Mouse (Mus musculus): ENCODE measurements around the gene Spcs2.

The Spcs2 gene

DNA sequence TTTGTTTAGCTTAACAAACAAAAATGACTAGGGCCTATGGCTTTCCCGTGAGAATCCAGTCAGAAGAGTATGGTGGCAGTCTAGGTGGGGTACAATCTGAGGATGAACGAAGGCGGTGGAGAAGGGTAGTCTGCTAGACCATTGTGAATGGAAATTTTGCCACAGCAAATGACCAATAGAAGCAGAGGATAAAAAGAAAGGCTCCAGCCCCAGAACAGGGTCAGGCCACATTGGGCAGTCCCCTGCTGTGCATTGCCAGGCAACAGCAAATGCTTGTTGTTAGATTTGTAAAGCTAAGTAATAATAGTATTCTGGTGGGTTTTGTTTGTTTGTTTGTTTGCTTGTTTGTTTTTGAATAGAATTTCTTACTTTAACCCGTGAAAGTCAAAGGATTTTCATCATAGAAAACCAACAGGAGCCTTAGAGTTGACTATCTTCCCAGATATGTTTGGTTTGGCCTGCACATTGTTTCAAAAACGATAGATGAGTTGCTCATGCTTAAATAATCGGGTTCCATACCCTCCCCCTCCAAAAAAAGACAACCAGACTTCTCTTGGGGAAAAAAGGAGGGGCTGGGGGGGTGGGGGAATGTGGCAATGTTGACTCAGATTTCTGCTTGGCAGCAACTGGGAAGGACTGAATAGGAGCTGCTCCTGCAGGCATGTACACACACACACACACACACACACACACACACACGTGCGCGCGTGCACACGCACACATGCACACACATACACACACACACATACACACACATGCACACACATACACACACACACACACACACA is 1.2 kb upstream of the Spcs2 start:
- no peak for DNase-seq

DNA sequence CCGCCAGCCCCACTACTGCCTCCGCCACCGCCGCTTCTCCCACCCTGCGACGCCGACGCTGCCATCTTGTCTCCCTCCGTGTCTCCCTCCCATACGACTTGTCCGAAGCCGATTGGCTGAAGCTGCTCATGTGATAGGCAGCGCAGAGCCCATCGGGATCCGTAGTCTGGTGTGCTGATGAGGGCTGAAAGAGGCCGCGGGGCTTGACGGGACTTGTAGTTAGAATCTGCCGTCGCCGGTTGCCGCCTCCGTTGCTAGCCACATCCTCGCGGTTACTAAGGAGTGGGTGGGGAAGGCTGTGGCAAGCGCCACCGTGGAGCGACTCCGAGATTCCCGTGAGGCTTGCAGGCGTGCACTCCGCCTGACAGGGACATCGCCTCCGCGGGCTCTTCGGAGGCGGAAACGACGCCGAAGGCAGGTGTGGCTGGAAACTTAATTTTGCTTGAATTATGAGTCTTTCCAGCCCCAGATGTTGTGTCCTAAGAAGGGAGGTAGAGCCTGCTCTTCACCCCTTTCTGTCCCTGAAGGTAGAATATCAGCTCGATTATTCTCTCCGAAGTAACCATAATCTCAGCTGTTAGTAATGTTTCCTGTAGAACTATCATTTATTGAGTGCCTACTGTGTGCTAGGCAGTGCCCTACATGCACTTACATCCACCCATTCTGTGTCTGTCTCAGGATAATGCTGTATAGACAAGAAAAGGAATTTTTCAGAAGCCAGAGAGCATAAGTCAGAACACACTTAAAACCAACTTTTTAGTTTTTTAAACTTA is 4.3 kb downstream of the Spcs2 start, which contains the start of gene Xrra1:
Gene Xrra1 (plus strand): TSS at position 304 of the 773 bp plus-strand sequence.
- DNase-seq: peak; percentile 95

DNA sequence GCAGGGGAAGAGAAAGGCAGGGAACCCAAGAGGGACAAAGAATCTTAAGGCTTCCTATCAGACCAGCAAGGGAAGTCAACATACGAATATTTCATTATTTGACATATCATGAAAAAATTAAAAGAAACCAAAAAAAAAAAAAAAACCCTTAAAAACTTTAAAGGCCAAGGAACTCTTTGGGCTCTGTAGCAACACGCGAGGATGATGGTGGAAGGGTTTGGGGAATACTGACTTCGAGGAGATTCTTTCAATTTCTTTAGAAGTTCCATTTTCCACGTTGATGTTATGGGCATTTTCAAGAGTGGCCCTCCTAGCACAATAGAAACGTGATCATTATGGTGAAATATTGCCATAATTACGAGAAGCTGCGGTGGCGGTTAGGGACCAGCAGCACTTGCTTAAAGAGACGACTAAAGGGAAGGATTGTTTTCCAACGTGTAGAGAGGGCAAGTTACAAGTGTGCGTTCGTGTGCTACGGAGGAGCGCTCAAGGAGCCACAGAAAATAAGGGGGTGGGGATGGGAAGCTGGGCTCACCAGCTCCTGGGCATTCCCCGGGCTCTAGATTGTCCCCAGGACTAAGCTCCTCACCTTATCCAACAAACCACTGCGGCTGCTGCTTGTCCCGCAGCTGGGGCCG is 5.0 kb downstream of the Spcs2 start:
- DNase-seq: no peak

DNA sequence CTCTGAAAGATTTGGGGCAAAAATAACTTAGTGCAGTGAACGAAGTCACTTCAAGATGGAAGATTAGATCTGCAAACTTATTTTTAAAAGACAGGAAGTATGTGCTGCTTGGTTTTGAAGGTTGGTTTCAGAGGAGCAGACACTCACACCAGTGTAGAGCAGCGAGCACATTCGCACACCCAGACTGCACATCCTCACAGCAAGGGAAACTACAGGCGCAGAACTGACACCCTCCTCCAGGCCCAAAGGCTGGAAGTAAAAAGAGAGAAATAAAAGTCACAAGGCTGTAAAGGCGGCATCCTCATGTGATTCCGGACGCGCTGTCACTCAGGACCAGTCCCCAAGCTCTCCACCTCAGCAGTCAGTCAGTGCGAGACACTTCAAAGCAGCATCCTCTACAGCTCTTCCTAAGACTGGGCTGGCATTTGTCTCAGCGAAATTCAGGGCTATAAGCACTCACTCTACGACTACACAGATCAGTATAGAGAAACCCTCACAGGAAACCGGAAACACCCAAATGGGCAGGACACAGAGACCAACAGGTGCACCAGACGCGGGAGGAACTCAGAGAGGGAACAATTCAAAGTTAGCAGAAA is 6.9 kb downstream of the Spcs2 start:
- DNase-seq: peak; percentile 68

DNA sequence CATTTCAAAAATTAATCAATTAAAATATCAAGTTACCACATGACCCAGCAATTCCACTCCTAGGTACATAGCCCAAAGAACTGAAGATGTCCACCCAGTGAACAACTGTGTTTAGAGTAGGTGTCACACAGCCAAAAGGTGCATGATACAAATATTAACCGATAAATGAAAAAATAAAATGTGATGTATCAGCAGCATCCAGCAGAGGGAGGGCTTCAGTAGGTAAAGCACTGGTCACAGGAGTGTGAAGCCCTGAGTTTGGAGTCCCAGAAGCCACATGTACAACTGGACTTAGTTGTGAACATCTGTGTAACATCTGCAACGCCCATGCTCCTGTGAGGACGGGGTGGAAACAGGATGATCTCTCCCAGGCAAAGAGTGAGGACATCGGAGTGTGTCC is 9.0 kb downstream of the Spcs2 start:
- no peak for DNase-seq

DNA sequence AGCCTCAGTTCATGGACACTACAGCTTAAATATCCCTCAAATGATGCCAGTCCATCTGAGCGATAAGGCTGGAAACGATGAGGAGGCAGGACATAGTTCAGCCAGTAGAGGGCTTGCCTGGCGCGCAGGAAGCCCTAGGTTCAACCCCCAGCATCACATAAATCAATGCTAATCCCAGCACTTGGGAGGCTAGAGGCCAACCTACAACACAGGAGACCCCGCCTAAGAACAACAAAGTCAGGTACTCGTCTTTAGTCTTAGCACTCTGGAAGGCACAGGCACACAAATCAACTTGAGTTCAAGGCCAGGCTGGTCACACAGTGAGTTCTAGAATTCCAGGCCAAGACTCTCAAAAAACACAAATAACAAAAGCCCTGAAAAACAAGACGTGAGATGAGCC is 9.9 kb downstream of the Spcs2 start:
- no peak for DNase-seq

DNA sequence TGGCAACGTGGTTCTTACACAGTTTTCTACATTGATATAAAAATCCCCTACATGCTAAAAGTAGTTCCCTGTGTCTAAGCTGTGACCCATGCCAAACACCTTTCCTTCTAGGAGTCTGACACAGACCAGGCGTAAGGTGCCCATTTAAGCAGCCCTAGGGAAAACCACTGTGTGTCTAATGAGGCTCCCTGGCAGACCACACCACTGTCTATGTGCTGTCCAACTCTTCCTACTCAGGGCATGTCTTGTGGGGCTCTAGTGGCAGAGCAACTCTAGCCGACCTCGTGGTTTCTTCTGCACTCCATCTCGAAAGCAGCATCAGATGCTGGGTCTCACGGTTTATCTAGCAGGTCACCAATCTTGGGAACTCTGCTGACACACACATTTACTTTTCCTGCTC is 11.6 kb downstream of the Spcs2 start:
- no peak for DNase-seq

DNA sequence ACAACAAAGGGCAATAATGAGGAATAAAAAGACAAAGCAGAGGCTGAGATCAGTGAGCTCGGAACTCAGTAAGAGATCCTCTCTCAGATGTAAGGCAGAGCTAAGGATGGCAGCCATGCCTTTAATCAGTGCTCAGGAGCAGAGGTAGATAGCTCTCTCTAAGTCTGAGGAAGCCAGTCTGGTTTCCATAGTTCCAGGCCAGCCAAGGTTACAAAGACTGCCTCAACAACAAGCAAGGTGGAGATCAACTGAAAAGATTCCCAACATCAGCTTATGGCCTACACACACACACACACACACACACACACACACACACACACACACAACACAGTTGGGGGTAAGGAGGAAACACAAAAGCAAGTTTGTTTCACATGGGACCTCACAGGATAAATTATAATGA is 12.1 kb downstream of the Spcs2 start:
- DNase-seq: no peak

DNA sequence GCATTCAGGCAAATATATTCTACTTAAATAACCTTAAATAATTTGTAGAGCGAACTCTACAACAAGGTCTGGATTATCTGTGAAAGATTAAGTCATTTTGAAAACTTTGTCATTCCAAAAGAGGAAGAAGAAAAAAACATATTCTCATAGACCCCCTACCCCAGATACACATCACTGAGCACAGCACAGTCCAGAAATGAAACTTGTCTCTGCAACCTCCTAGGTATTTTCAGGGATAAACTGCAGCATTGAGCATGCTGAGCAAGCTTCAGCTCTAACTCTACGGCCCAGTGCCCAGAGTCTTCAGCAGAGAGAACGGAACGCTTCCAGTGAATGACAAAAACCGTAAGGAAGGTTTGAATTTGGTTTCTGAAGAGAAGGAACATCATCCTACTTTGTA is 12.7 kb downstream of the Spcs2 start:
- DNase-seq: no peak

DNA sequence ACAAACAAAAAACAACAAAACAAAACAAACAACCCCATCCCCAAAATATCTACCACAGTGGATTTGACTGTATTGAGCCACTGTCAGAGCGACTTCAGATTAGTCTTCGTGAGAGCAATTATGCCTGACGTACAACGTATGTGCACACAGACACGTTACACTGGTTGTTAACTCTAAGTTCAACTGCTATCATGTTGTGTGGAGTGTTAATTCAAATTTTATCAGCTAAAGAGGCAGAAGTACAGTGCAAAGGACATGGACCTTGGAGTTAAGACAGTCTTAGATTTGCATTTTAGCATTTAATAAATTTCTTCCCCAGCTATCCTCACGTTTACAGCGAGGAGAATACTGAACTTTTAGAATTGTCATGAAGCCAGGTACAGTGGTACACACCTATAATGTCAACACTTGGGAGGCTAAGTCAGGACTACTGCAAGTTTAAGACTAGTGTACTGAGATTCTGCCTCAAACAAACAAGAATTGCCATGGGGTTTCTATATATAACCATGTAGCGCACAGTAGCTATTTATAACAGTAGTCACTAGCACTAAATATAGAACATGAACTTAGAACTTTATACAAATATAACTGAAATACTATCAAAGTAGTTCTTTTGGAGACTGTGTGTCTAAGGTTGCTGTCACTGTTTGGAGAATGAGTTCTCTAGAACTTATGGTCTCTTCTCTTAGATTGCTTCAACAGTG is 17.6 kb downstream of the Spcs2 start:
- no peak for DNase-seq

DNA sequence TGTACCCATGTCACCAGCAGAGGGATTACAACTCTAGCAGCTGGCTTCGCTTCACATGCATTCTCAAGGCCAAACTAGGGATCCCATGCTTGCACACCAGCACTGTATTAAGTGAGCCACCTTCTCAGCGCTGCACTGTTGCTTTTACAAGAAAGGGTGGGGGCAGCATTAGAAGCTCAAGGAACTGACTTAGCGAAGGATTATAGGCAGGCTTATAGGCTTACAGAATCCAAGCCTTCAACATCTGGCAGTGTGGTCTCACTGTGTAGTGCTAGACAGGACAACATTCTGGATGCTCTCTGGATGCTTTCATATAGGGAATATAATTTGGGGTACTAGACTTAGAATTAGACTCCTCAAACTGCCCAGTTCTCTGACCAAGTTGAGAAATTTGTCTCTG is 25.0 kb downstream of the Spcs2 start:
- no peak for DNase-seq

DNA sequence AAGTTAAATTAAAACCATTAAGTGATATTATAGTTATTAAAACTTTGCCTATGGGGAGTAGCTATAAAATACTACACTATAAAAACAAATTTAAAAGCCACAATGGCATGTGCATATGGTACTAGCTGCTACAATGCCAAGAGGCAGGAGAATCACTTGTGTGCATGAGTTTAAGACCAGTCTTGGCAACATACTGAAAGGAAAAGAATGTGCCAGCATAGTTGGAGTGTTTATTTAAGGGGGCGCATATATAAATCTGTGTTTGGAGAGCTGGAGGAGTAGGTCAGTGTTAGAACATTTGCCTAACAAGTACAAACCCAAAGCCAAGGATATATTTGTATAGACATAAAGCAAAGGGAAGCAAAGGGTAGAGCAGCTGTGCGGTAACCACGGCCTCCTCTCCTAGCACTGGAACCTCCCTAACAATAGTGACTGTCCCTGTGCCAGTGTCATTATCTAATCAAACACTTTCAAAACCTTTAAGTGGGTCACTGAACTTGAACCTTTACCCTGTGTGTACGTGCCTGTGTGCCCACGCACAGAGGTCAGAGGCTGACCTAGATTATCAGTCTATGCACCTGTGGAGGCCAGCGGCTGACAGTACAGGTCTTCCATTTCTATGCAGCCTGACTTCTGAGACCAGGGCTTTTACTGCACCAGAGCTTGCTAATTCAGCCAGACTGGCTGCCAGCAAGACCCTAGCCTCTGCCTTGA is 25.7 kb downstream of the Spcs2 start:
- DNase-seq: no peak

DNA sequence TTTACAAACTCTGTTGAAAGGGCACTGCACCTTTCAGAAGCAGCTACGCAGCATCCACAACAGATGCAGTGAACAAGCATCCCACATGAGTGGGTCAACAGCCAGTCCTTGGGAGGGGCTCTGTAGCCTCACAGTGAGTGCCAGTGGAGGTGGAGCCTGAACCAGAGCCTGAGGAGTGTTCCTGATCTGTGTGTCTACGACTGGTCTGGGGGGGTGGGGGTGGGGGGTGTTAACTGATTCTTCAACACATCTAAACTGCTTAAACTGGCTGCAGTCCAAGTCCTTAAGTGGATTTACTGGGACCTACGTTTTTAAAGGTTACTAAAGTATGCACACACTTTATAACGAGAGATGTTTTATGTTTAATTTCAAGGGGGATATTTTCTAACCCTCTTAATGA is 26.5 kb downstream of the Spcs2 start:
- no peak for DNase-seq

DNA sequence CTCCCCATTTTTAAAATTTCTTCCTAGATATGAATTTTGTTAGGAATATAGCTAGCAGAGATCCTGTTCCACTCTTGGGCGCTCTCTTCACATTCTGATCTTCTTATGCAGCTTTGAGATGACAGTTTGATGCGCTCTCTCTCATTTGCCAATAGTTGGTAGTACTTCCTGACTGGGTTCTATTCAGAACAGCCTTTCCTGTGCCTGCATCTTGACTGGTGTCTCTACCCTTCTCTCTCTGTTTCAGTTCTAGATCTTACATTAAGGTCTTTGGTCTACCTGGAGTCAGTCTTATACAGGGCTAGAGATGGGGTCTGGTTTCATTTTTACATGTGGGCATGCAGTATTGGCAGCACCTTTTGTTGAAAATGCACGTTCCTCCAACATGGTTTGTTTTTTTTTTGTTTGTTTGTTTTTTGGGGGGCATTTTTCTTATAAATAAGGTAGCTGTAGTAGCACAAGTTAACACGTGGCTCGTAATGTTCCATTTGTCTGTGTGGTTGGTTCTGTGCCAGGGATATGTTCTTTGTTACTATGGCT is 28.9 kb downstream of the Spcs2 start:
- DNase-seq: no peak

DNA sequence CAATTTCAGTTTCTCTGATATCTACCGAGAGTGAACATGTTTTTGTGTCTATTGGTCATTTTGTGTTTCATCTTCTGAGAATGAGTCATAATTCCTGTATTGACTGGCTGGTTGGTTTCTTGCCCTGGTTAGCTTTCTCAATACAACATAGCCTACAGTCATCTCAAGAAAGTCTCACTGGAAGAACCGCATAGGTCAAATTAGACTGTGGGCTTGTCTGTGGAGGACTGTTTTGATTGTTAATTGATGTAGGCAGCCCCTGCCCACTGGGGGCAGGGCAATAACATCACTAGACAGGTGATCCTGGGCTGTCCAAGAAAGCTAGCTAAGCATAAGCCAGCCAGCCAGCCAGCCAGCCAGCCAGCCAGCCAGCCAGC is 29.4 kb downstream of the Spcs2 start:
- DNase-seq: no peak

DNA sequence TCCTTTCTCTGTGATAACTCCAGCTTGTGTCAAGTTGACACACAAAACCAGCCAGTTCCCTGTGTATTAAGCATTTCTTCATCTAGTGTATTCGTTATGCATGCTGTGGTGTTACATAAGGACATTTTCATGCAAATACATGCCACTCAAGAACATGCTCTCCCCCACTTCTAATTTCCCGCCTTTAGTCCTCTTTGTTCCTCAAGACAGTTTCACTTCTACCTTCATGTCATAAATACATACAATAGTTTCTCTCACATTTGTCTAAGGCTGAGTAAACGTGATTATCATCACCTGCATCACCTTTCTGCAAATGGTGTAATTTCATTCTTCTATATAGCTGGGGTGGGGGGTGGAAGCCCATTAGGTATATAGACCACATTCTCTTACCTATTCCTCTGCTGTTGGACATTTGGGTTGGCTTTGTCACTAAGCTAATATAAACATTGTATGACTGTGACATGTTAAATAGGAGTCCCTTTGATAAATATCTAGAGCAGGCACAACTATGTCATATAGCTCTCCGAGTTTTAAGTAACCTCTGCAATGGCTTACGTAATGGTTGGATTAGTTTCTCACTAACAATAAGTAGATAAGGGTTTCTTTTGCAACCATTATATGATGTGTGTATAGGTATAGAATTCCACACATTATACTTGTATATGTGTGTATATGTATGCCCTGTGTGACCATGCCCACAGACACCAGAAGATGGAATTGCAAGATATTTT is 30.0 kb downstream of the Spcs2 start:
- no peak for DNase-seq

DNA sequence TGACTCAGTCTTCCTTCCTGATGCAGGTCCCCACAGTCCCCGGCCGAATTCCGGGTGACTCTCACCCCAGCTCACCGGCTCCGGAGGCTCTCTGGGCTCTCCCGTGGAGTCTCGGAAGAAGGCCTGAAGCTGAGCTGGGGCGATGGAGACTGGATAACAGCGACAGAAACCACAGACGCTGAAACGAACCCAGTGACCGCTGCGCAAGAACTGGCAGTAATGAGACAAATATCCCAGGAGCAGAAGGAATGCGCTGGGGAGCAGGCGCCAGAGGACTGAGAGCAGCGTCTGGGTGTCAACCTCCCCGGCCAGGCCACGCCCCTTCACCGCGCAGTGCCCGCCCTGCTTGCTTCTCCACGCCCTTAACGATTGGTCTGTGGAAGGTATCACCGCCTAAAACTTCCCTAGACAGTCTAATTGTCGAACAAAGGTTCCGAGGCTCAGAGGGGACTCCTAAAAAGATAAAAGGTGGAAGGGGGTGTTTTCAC is 35.1 kb downstream of the Spcs2 start, which contains the start of gene Neu3:
Gene Neu3 (minus strand): TSS at position 335 of the 488 bp plus-strand sequence.
- peak; percentile 98 for DNase-seq

DNA sequence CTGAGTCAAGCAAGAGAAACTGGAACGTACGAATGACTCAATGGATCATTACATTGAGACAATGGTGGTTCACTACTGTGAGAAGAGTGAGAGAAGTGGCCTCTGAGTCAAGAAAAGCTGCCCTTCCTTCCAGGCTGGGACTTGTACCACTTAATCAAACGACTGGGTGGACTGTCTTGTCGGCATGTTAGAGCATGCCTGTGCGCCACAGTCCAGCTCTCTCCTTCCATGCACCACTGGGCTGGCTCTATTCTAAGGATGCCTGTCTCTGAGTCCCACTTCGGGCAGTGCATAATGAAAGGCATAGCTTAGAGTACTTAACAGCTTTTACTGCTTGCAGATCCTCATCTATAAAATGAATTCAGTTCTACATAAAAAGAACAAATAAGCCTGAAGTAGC is 37.2 kb downstream of the Spcs2 start:
- DNase-seq: no peak

DNA sequence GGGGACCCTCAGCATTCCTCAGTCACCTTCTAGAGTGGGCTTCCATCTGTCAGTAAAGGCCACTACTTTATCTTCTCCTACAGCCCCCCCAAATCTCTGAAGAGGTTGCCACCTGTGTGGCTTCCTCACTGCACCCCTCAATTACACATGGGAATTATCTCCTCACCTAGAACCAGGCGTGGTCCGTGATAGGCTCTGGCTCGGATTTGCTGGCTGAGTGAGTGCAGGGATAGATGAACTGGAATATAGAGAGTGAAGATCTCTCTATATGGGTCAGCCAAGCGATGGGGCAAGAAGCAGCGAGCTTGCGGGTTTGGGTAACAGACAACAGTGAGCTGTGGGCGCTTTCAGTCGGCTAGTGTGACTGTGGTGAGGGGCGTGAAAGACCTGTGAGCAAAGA is 37.8 kb downstream of the Spcs2 start:
- no peak for DNase-seq

DNA sequence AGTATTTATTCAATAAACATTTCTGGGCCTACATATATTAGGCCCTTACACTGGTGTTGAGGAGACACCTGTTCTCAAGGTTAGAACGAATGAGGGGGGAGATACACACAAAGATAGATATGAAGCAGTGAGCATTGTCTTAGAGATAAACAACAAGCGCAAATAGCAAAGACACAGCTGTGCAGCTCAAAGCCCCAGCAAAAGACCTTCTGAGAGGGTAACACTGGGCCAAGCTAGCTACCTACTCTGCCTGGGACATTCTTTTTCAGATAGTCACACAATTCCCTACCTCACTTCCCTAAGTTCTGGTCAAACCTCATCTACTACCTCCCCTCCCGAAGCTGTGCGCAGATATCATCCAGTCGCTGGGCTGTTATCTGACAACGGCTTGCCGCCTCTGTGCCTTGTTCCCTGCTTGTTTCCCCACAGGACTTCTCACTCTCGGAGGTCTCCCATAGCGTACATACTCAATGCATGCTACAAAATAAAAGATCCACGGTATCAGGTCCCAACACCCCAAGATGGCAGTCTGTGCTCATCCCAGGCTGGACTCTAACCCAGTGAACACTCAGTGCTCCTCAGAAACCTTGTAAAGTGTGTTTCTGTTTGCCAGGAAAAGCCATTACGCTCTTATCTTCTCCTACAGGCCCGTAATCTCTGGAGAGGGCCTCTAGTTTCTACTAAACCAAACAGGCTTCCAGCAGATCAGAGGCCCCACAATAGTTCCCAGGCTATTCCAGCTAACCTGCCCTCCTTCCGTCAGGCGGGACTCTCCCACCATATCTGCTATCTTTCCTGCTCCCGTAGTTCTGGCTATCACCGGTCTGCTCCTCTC is 38.4 kb downstream of the Spcs2 start:
- peak; percentile 66 for DNase-seq
